Mouse (Mus musculus): ENCODE results near the gene Gpc5.

- TF ChIP-seq POLR2A (IDR thresholded peaks at IDR 0.05; ENCODE audit: control insufficient read depth, low read depth, low read length) (no peak), CTCF (IDR thresholded peaks at IDR 0.05; ENCODE audit: control insufficient read depth, insufficient read depth, insufficient replicate concordance, low read depth, low read length) (no peak)
Measured at GRCm38 (mm10) chr14:115365320-115365935, 273.4 kb downstream of the Gpc5 start.
